Mouse (Mus musculus) urinary bladder, postnatal 25 days (tissue): ENCODE data around the gene 9230102O04Rik.

Source experiments
- DNase-seq: peaks from one replicate; pipeline ENCODE4 v3.0.0; 2022; ENCODE audit warnings: low spot score

9230102O04Rik gene

DNA sequence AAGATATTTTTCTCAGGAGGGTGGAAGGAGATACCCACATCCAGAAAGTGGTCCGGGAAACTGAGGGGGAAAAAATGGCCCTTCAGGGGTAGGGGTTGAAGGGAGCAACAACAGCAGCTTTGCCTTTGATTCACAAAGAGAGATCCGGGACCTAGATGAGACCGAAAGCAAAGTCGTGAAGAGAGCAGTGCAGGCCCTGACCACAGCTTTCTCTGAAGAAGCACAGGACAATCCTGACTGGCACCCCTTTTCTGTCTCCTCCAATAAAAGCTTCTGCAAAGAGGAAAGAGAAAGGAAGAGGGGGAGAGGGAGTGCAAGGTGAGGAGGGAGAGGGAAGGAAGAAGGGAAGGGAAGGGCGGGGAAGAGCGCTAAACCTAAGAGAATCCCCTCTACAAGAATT, 17.5 kb downstream of the 9230102O04Rik start:
- no peak for DNase-seq

GRCm38 (mm10) chr2:9871141-9871716, 18.1 kb downstream of the 9230102O04Rik start:
- DNase-seq: no peak

DNA sequence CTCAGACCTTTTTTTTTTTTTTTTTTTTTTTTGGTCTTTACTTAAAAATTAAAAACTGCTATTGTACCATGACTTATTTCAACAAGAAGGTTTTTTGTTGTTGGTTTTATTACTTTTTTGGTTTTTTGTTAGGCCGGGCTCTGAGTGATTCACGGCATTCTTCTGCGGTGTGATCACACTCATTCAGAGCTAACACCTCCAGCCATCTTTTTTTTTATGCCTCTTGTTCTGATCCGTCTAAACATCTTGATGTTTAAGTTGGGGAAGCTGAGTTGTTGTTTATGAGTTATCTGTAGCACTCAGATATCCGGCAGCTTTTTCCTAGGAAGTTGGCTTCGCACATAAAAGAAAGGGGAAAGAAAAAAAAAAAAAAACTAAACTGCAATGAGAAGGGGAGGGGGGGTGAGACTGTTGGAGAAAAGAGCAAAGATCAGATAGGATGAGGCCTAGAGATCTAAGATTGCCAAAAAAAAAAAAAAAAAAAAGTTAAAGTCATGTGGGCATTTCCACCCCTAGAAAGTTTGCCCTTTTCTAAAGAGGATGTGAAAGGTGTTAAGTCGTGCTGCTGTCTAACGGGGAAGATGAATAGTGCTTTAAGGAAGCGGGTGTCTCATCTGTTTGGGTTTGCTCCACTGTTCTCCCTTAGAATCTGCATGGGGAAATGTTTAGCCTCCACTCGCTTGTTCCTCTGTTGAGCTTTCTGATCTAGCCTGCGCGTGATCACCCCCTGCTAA, 22.1 kb downstream of the 9230102O04Rik start:
- no peak for DNase-seq

DNA sequence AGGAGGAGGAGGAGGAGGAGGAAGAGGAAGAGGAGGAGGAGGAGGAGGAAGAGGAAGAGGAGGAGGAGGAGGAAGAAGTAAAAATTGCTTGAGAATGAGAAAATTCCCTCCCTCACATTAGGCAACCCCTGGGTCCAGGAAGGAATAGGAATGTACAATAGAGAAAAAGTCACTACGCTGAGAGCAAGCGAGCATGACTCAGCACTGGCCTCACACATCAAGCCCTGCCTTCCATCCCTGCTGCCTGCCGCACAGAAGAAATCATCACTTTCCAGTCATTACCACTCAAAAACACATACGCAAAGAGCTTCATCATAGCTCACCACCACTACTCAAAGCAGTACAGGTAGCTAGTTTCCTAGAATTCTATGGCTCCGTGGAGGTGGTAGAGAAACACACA, 28.6 kb downstream of the 9230102O04Rik start:
- DNase-seq: no peak

- no peak for DNase-seq
Measured at GRCm38 (mm10) chr2:9855861-9856260, 33.5 kb downstream of the 9230102O04Rik start.

GRCm38 (mm10) chr2:9852851-9853576, 36.3 kb downstream of the 9230102O04Rik start:
- DNase-seq: no peak

DNA sequence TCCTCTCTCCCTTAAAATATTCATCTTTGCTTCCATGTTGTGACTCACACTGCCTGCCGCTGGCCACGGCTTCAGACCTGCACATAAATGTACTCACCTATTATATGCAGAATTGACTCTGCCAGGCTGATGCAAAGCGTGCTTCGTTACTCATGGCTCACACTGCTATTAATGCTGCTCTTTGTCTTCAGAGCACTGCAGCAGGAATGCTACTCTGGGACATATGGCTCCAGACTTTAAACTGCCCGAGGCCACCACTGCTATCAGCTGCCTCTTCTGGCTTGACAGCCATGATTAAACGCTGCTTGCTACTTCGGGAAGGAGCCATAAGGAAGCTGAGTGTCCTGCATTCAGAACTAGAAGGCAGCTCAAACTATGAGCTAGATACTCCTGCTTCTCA, 54.1 kb downstream of the 9230102O04Rik start:
- DNase-seq: no peak

DNA sequence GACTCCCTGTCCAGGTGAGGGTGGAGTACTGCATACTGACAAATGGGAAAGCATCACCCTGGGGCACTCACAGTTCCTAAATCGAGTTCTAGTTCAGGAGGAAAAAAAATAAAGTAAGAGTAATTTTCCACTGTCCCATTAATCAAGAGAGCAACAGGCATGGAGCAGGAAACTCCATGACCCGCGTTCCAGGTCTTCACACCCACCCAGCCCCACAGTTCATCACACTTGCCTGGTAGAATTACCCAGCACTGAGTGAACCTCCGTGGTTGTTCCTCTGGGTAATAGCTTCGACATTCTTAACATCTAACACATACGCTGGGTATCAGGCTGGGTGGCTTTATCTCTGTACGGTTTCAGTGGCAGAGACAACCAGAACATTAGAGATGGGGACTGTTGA, 55.6 kb downstream of the 9230102O04Rik start:
- DNase-seq: no peak
